Mouse (Mus musculus): ENCODE results near the gene Sec14l4.

The Sec14l4 gene

DNA sequence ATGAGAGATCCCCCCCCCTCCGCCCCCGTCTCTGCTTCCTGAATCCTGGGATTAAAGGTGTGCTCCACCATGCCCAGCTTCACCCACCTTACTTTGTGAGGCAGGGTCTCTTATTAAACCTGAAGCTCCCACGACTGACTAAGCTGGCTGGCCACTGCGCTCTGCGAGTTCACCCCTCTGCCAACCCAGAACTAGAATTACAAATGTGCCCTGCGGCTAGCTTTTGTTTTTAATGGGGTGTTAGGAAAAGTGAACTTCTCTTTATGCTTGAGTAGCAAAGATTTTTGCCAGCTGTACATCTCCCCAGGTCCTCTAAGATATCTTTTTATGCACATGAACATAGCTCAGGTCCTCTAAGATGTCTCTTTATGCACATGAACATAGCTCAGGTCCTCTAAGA is 37.3 kb upstream of the Sec14l4 start:
- Histone ChIP-seq H3K27me3 (ENCODE audit: insufficient read depth, low read length) (peaks cover 60% of the 10 kb centered on the region), H3K36me3 (ENCODE audit: insufficient read depth, low read length) (no peaks in the 10 kb centered on the region), H3K4me1 (replicated peaks; ENCODE audit: low read depth, low read length) (peaks cover 34% of the 10 kb centered on the region), H3K4me3 (replicated peaks; ENCODE audit: low read length) (no peak overlapping the region), H3K9me3 (ENCODE audit: low read length) (no peaks in the 10 kb centered on the region)
- TF ChIP-seq POU5F1 (IDR thresholded peaks at IDR 0.05; ENCODE audit: borderline replicate concordance, low read length), result no peak
- no peak for TF ChIP-seq CTCF (conservative IDR thresholded peaks at IDR 0.05; ENCODE audit: low read length)
- TF ChIP-seq NANOG (IDR thresholded peaks at IDR 0.05; ENCODE audit: borderline replicate concordance, low read length), result no peak

DNA sequence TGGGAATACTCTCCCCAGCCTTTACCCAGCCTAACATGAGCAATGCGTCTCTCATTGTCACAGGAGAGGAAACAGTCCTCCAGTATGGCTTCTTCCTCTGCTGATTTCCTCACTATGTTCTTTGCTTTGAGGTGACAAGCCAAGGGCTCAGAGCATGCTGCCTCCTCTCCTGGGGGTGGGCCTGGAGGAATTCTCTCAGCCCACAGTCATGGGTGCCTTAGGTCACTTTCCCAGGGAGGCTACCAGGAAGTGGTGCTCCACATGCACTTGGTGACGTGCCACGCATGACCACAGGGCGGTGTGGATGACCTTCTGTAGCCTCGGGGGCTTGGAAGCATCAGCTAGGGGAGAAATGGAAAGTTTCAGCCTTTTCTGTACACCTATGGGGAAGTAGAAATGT is 35.8 kb upstream of the Sec14l4 start:
- Histone ChIP-seq H3K9me3 (ENCODE audit: low read length) (no peaks in the 10 kb centered on the region), H3K27me3 (ENCODE audit: insufficient read depth, low read length) (peaks cover 76% of the 10 kb centered on the region), H3K4me3 (replicated peaks; ENCODE audit: low read length) (no peak overlapping the region), H3K4me1 (replicated peaks; ENCODE audit: low read depth, low read length) (peaks cover 29% of the 10 kb centered on the region), H3K36me3 (ENCODE audit: insufficient read depth, low read length) (no peaks in the 10 kb centered on the region)
- TF ChIP-seq CTCF (conservative IDR thresholded peaks at IDR 0.05; ENCODE audit: low read length), result no peak
- no peak for TF ChIP-seq NANOG (IDR thresholded peaks at IDR 0.05; ENCODE audit: borderline replicate concordance, low read length)
- no peak for TF ChIP-seq POU5F1 (IDR thresholded peaks at IDR 0.05; ENCODE audit: borderline replicate concordance, low read length)

DNA sequence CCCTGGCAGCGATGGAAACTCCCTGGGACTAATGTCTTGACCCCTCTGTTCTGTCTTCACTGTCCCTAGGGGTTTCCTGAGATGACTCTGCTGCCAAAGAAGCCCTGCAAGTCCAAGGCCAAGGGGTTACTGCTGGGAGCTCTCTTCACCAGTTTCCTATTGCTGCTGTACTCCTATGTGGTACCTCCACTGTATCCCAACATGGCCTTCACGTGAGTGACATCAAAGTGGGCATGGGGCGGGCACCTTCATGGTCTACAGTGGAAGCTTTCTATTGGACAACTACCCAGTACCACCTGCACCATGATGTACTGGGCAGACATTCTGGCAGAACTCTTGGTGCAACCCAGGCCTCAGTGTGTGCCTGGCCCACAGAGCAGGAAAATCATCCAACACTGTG is 34.4 kb upstream of the Sec14l4 start:
- Histone ChIP-seq H3K4me1 (replicated peaks; ENCODE audit: low read depth, low read length) (peaks cover 26% of the 10 kb centered on the region), H3K9me3 (ENCODE audit: low read length) (no peaks in the 10 kb centered on the region), H3K27me3 (ENCODE audit: insufficient read depth, low read length) (peaks cover 74% of the 10 kb centered on the region), H3K36me3 (ENCODE audit: insufficient read depth, low read length) (no peaks in the 10 kb centered on the region), H3K4me3 (replicated peaks; ENCODE audit: low read length) (no peak overlapping the region)
- TF ChIP-seq NANOG (IDR thresholded peaks at IDR 0.05; ENCODE audit: borderline replicate concordance, low read length), result no peak
- no peak for TF ChIP-seq POU5F1 (IDR thresholded peaks at IDR 0.05; ENCODE audit: borderline replicate concordance, low read length)
- no peak for TF ChIP-seq CTCF (conservative IDR thresholded peaks at IDR 0.05; ENCODE audit: low read length)

DNA sequence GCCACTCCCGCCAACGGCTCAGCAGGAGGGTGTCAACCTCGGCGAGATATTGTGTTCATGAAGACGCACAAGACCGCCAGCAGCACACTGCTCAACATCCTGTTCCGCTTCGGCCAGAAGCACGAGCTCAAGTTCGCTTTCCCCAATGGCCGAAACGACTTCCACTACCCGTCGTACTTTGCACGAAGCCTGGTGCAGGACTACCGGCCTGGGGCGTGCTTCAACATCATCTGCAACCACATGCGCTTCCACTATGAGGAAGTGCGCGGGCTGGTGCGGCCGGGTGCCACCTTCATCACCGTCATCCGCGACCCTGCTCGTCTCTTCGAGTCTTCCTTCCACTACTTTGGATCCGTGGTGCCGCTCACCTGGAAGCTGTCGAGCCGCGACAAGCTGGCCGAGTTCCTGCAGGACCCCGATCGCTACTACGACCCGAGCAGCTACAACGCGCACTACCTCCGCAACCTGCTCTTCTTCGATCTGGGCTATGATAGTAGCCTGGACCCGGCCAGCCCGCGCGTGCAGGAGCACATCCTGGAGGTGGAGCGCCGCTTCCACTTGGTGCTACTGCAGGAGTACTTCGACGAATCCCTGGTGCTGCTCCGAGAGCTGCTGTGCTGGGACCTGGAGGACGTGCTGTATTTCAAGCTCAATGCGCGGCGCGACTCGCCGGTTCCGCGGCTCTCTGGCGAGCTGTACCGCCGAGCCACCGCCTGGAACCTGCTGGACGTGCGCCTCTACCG is 33.1 kb upstream of the Sec14l4 start:
- no peak for TF ChIP-seq NANOG (IDR thresholded peaks at IDR 0.05; ENCODE audit: borderline replicate concordance, low read length)
- no peak for TF ChIP-seq POU5F1 (IDR thresholded peaks at IDR 0.05; ENCODE audit: borderline replicate concordance, low read length)
- no peak for TF ChIP-seq CTCF (conservative IDR thresholded peaks at IDR 0.05; ENCODE audit: low read length)
- Histone ChIP-seq H3K4me3 (replicated peaks; ENCODE audit: low read length) (peak overlapping the region; percentile 71), H3K4me1 (replicated peaks; ENCODE audit: low read depth, low read length) (peaks cover 14% of the 10 kb centered on the region), H3K9me3 (ENCODE audit: low read length) (no peaks in the 10 kb centered on the region), H3K27me3 (ENCODE audit: insufficient read depth, low read length) (peaks cover 61% of the 10 kb centered on the region), H3K36me3 (ENCODE audit: insufficient read depth, low read length) (no peaks in the 10 kb centered on the region)

DNA sequence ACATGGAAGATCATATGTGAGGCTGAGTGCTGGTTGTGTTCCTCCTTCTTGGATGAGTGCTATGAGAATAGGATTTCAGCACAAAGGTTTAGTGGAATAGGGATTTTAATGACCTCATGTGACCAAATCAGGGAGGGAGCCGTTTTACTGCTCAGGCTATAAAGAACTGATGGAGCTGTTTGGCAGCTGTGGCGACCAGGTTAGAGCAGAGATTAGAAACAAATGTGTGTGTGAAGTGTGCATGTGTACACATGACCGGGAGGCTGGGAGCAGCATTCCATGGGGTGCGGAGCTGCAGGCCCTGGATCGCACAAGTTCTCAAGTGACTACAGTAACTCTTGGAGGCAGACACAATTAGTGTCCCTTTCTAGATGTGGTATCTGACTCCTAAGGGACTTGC is 31.7 kb upstream of the Sec14l4 start:
- Histone ChIP-seq H3K4me1 (replicated peaks; ENCODE audit: low read depth, low read length) (peaks cover 14% of the 10 kb centered on the region), H3K27me3 (ENCODE audit: insufficient read depth, low read length) (peaks cover 63% of the 10 kb centered on the region), H3K4me3 (replicated peaks; ENCODE audit: low read length) (no peak overlapping the region), H3K9me3 (ENCODE audit: low read length) (no peaks in the 10 kb centered on the region), H3K36me3 (ENCODE audit: insufficient read depth, low read length) (no peaks in the 10 kb centered on the region)
- TF ChIP-seq NANOG (IDR thresholded peaks at IDR 0.05; ENCODE audit: borderline replicate concordance, low read length), result no peak
- no peak for TF ChIP-seq POU5F1 (IDR thresholded peaks at IDR 0.05; ENCODE audit: borderline replicate concordance, low read length)
- TF ChIP-seq CTCF (conservative IDR thresholded peaks at IDR 0.05; ENCODE audit: low read length), result no peak

DNA sequence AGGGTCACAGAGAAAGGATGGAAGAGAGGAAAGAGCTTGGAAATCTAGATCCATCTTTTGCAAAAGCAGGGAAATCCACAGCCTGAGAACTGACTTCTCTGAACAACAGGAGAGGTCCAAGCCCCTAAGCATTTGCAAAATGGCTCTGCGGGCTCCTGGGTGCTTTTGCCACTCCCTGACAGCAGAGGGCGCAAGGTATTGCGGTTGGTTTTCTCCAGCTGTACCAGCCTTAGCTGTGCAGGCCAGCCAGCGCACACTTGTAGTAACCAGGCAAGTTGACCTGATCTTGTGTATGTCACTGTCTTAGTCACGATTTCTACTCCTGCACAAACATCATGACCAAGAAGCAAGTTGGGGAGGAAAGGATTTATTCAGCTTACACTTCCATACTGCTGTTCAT is 29.7 kb upstream of the Sec14l4 start:
- peaks cover 53% of the 10 kb centered on the region for H3K27me3 ChIP-seq (ENCODE audit: insufficient read depth, low read length)
- H3K4me3 ChIP-seq (replicated peaks; ENCODE audit: low read length), result no peak overlapping the region
- no peaks in the 10 kb centered on the region for H3K36me3 ChIP-seq (ENCODE audit: insufficient read depth, low read length)
- H3K4me1 ChIP-seq (replicated peaks; ENCODE audit: low read depth, low read length), result peaks cover 14% of the 10 kb centered on the region
- TF ChIP-seq CTCF (conservative IDR thresholded peaks at IDR 0.05; ENCODE audit: low read length) (peak; percentile 96), NANOG (IDR thresholded peaks at IDR 0.05; ENCODE audit: borderline replicate concordance, low read length) (no peak)
- H3K9me3 ChIP-seq (ENCODE audit: low read length), result no peaks in the 10 kb centered on the region

DNA sequence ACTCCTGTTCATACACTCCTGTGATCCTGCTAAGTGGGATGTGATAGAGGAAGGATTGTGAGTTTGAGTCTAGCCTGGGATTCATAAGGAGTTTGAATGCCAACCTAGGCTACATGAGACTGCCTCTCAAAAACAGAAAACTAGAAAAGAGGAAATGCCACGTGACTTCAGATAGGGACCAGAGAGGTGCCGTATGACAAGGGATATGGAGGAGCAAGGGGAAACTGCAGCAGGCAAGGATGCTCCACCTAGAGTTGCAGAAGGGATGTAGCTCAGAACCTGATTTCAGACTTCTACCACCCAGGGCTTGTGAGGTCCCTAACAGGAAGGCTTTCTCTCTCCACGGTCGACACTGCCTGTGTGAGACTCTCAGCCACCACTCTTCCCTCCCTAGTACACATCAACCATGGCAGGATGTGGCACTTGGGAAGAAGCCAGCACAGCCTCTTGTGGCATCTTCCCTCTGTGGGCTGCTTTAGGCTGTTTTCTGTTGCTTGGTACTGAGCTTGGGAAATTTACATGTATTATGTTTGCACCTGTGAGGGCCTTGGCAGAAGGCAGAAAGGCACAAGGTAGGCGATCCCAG is 25.9 kb upstream of the Sec14l4 start:
- Histone ChIP-seq H3K36me3 (ENCODE audit: insufficient read depth, low read length) (no peaks in the 10 kb centered on the region), H3K4me3 (replicated peaks; ENCODE audit: low read length) (no peak overlapping the region)
- TF ChIP-seq NANOG (IDR thresholded peaks at IDR 0.05; ENCODE audit: borderline replicate concordance, low read length) (no peak), CTCF (conservative IDR thresholded peaks at IDR 0.05; ENCODE audit: low read length) (no peak), POU5F1 (IDR thresholded peaks at IDR 0.05; ENCODE audit: borderline replicate concordance, low read length) (no peak)

DNA sequence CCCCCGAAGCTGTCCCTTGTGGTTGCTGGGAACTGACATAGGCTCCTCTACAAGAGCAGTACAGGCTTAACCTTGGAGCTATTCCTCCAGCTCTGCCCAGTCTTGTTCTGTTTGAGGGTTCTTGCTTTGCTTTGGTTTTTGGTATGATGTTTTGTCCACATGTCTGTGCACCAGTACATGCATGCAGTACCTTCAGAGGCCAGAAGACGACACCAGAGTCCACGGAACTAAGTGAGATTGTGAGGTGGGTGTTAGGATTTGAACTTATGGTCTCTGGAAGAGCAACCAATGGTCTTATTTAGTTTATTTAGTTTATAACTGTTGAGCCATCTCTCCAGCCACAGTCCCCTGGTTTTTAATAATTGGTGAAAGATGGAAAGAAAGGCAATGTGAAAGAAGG is 24.8 kb upstream of the Sec14l4 start:
- Histone ChIP-seq H3K36me3 (ENCODE audit: insufficient read depth, low read length) (no peaks in the 10 kb centered on the region), H3K4me1 (replicated peaks; ENCODE audit: low read depth, low read length) (no peaks in the 10 kb centered on the region)

More for the DNA sequence above, 25.9 kb upstream of the Sec14l4 start:
- no peaks in the 10 kb centered on the region for H3K4me1 ChIP-seq (replicated peaks; ENCODE audit: low read depth, low read length)
- H3K27me3 ChIP-seq (ENCODE audit: insufficient read depth, low read length), result peaks cover 26% of the 10 kb centered on the region
- no peaks in the 10 kb centered on the region for H3K9me3 ChIP-seq (ENCODE audit: low read length)

More for the DNA sequence above, 24.8 kb upstream of the Sec14l4 start:
- Histone ChIP-seq H3K9me3 (ENCODE audit: low read length) (0 out of 2 replicates have a peak, but pooled peaks cover under 1% of the 10 kb centered on the region), H3K27me3 (ENCODE audit: insufficient read depth, low read length) (peaks cover 20% of the 10 kb centered on the region), H3K4me3 (replicated peaks; ENCODE audit: low read length) (no peak overlapping the region)
- TF ChIP-seq NANOG (IDR thresholded peaks at IDR 0.05; ENCODE audit: borderline replicate concordance, low read length) (no peak), CTCF (conservative IDR thresholded peaks at IDR 0.05; ENCODE audit: low read length) (peak; percentile 13; the same call in 1 of the 2 replicates), POU5F1 (IDR thresholded peaks at IDR 0.05; ENCODE audit: borderline replicate concordance, low read length) (no peak)

Measured in E14TG2a.4 (cell line).